Comparison of ENCODE assay signal across 25 mouse cellular contexts in the genomic region with DNA sequence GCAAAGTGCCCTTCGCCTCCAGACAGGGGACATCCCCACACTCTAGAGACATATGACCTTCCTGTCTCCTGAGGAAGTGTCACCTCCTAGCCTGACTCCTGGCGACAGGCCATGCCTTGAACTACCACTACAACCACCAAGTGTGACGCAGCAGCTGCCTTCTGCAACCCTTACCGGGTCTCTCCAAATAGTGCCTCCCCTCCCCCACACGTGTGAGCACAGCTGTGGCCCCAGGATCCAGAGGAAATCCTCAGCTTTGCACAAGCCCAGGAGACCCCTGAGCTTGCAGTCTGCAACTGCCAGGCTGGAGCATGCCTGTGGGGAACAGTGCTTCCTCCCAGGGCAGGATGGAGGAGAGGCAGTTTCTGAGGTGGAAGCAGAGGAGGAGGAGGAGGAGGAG. TPM values are rescaled to one million over a fixed set of nuclear protein-coding genes. Genes with fewer than 3 reads are reported as not detected.
DNase-seq lines count a peak whose midpoint lies in the region; ATAC-seq lines count a peak whose summit lies in the region.
"Had no signal": no experiment of that assay in that cellular context is flagged by ENCODE, and none has a peak within 500 bp of the region (broad histone marks: within the 10 kb centered on the region; RNA-seq: fewer than 3 reads in every experiment).

No protein-coding gene starts in this region.

- no peak overlapping the region for H3K27ac ChIP-seq in embryonic facial prominence, embryonic 14.5 days (replicated peaks; ENCODE audit: low read depth, low read length)
- 0 out of 2 replicates have a peak overlapping the region, but pooled peaks have one; percentile 17 for H3K27ac ChIP-seq in limb, embryonic 15.5 days
- H3K27ac ChIP-seq: embryonic facial prominence, embryonic 15.5 days; kidney, postnatal 0 days; stomach, postnatal 0 days had no signal

- H3K9me3 ChIP-seq in embryonic facial prominence, embryonic 14.5 days (ENCODE audit: control insufficient read depth, low read length), result no peaks in the 10 kb centered on the region
- H3K9me3 ChIP-seq in limb, embryonic 15.5 days, result no peaks in the 10 kb centered on the region
- H3K9me3 ChIP-seq: embryonic facial prominence, embryonic 15.5 days had no signal

- H3K4me3 ChIP-seq in embryonic facial prominence, embryonic 14.5 days (ENCODE audit: low read depth, low read length), result no peak overlapping the region
- H3K4me3 ChIP-seq in limb, embryonic 15.5 days, result no peak overlapping the region
- H3K4me3 ChIP-seq: embryonic facial prominence, embryonic 15.5 days; megakaryocyte, embryonic 14.5 days had no signal

- no peaks in the 10 kb centered on the region for H3K36me3 ChIP-seq in embryonic facial prominence, embryonic 14.5 days (ENCODE audit: control insufficient read depth, insufficient read depth, low read length)
- no peaks in the 10 kb centered on the region for H3K36me3 ChIP-seq in limb, embryonic 15.5 days
- H3K36me3 ChIP-seq: embryonic facial prominence, embryonic 15.5 days had no signal

- WGBS in embryonic facial prominence, embryonic 14.5 days, result 37% methylated on average over 5 of the region's 5 CpGs
- 27% methylated on average over 5 of the region's 5 CpGs for WGBS in limb, embryonic 15.5 days

- no peak for ATAC-seq in embryonic facial prominence, embryonic 14.5 days (ENCODE audit: low read depth)
- ATAC-seq in limb, embryonic 15.5 days (ENCODE audit: insufficient number of reproducible peaks, low FRiP score, low TSS enrichment, low read depth), result no peak
- ATAC-seq: CD4-positive, CD25-positive, alpha-beta regulatory T cell, adult 4 months; forebrain, embryonic 14.5 days; intestine, postnatal 0 days; lung, postnatal 0 days had no signal

- H3K9ac ChIP-seq in embryonic facial prominence, embryonic 14.5 days (ENCODE audit: low read depth, low read length), result no peak overlapping the region
- H3K9ac ChIP-seq in limb, embryonic 15.5 days, result no peak overlapping the region
- H3K9ac ChIP-seq: embryonic facial prominence, embryonic 15.5 days had no signal

- peak; percentile 22 for DNase-seq in embryo, embryonic 11 days
- no peak for DNase-seq in embryo, embryonic 9.5 days (ENCODE audit: extremely low spot score)
- DNase-seq in lung, postnatal 10 days, result peak; percentile 32
- no peak for DNase-seq in lung, postnatal 14 days
- peak; percentile 69 for DNase-seq in embryonic facial prominence, embryonic 14.5 days (ENCODE audit: low spot score)
- no peak for DNase-seq in spleen, postnatal 4 days (ENCODE audit: low spot score in 2 of 2)
- DNase-seq: cerebellum, adult 11-12 months; cerebellum, postnatal 10 days; heart, adult 11 months; layer of hippocampus, postnatal 36 days; thymus, adult 2 months; thymus, postnatal 4 days had no signal

- H3K27me3 ChIP-seq in embryonic facial prominence, embryonic 14.5 days (replicated peaks; ENCODE audit: control insufficient read depth, insufficient read depth, low read length), result no peaks in the 10 kb centered on the region
- H3K27me3 ChIP-seq in limb, embryonic 15.5 days, result no peaks in the 10 kb centered on the region
- H3K27me3 ChIP-seq: embryonic facial prominence, embryonic 15.5 days had no signal

- no peak overlapping the region for H3K4me2 ChIP-seq in embryonic facial prominence, embryonic 14.5 days (ENCODE audit: low read depth, low read length)
- no peak overlapping the region for H3K4me2 ChIP-seq in limb, embryonic 15.5 days
- H3K4me2 ChIP-seq: embryonic facial prominence, embryonic 15.5 days; heart, embryonic 11.5 days had no signal

- H3K4me1 ChIP-seq in embryonic facial prominence, embryonic 14.5 days (ENCODE audit: control insufficient read depth, insufficient read depth, low read length), result peaks cover 16% of the 10 kb centered on the region
- peaks cover 21% of the 10 kb centered on the region for H3K4me1 ChIP-seq in limb, embryonic 15.5 days

RNA-seq across cellular contexts. Expression of gene Sstr5, which starts 19.2 kb away (rescaled TPM):
- polyA plus RNA-seq in embryonic facial prominence, embryonic 14.5 days (2014; fragmentation: Nextera tagmentation; extraction: Ambion mirVana), result not detected in 2 replicates
- 0.08 TPM in 1 of 2 replicates, not detected in the other for polyA plus RNA-seq in limb, embryonic 15.5 days (2015; fragmentation: Nextera tagmentation; extraction: Ambion mirVana)
- polyA plus RNA-seq: CD4-positive, CD25-positive, alpha-beta regulatory T cell, adult 4 months; heart, postnatal 0 days; kidney, postnatal 0 days; liver, adult 2 months; liver, embryonic 16.5 days; thymus, adult 2 months had no signal

RNA-seq across cellular contexts. Expression of gene Sox8, which starts 54.2 kb away (rescaled TPM):
- polyA plus RNA-seq in embryonic facial prominence, embryonic 14.5 days (2014; fragmentation: Nextera tagmentation; extraction: Ambion mirVana), result 15.8 and 18.0 TPM in 2 replicates
- polyA plus RNA-seq in limb, embryonic 15.5 days (2015; fragmentation: Nextera tagmentation; extraction: Ambion mirVana), result 10.9 and 14.7 TPM in 2 replicates
- polyA plus RNA-seq: CD4-positive, CD25-positive, alpha-beta regulatory T cell, adult 4 months; liver, adult 2 months had no signal

Comparison
In these comparisons a context has a peak if more than half of its experiments do, and no peak if none do; other contexts are left out.
1. DNase-seq: peak in embryo, embryonic 11 days (single experiment), lung, postnatal 10 days (single experiment) and embryonic facial prominence, embryonic 14.5 days (single experiment); none in embryo, embryonic 9.5 days (single experiment), lung, postnatal 14 days (single experiment) and spleen, postnatal 4 days (0 of 2).